ENCODE assay signal across 13 mouse cellular contexts in genomic region chr15:79956559-79956958, GRCm38 (mm10). TPM values are rescaled to one million over a fixed set of nuclear protein-coding genes. Genes with fewer than 3 reads are reported as not detected.
DNase-seq lines count a peak whose midpoint lies in the region; ATAC-seq and TF ChIP-seq lines count a peak whose summit lies in the region.
"Had no signal": no experiment of that assay in that cellular context is flagged by ENCODE, and none has a peak within 500 bp of the region (broad histone marks: within the 10 kb centered on the region; RNA-seq: fewer than 3 reads in every experiment).

No protein-coding gene starts in this region.

- ATAC-seq in lung, postnatal 0 days, result peak; percentile 84
- ATAC-seq in hindbrain, embryonic 16.5 days, result no peak
- ATAC-seq: forebrain, embryonic 14.5 days; midbrain, embryonic 16.5 days had no signal

- H3K9me3 ChIP-seq in lung, postnatal 0 days (ENCODE audit: low read length), result no peaks in the 10 kb centered on the region
- no peaks in the 10 kb centered on the region for H3K9me3 ChIP-seq in hindbrain, embryonic 16.5 days (ENCODE audit: control insufficient read depth, low read length)
- H3K9me3 ChIP-seq: G1E; neural tube, embryonic 15.5 days had no signal

- no peaks in the 10 kb centered on the region for H3K36me3 ChIP-seq in lung, postnatal 0 days (ENCODE audit: insufficient read depth, low read length)
- no peaks in the 10 kb centered on the region for H3K36me3 ChIP-seq in hindbrain, embryonic 16.5 days (ENCODE audit: control insufficient read depth, insufficient read depth, low read length)
- H3K36me3 ChIP-seq: G1E; neural tube, embryonic 15.5 days had no signal

- TF ChIP-seq EP300 in lung, postnatal 0 days (IDR thresholded peaks at IDR 0.05), result peak; percentile 99

- peaks cover 9% of the 10 kb centered on the region; the same call in 1 of the 2 replicates for H3K4me1 ChIP-seq in lung, adult 2 months (ENCODE audit: control insufficient read depth, insufficient read depth, low read length)
- H3K4me1 ChIP-seq in lung, postnatal 0 days (ENCODE audit: insufficient read depth, low read depth, low read length), result peaks cover 9% of the 10 kb centered on the region
- H3K4me1 ChIP-seq in hindbrain, embryonic 16.5 days (ENCODE audit: control insufficient read depth, insufficient read depth, low read depth, low read length), result peaks cover 5% of the 10 kb centered on the region

- H3K9ac ChIP-seq in lung, postnatal 0 days (replicated peaks; ENCODE audit: low read depth), result no peak overlapping the region
- no peak overlapping the region for H3K9ac ChIP-seq in hindbrain, embryonic 16.5 days (ENCODE audit: low read depth, low read length)
- H3K9ac ChIP-seq: neural tube, embryonic 15.5 days had no signal

- intact Hi-C loops in left cerebral cortex, postnatal 4 days (cut with DNase I), result no loop called here

- no peak for TF ChIP-seq CTCF in lung, adult 2 months (IDR thresholded peaks at IDR 0.05; ENCODE audit: insufficient read depth, low read length)
- TF ChIP-seq CTCF in lung, postnatal 0 days (IDR thresholded peaks at IDR 0.05), result no peak

- no peak overlapping the region for H3K27ac ChIP-seq in lung, postnatal 0 days (ENCODE audit: low read length)
- no peak overlapping the region for H3K27ac ChIP-seq in hindbrain, embryonic 16.5 days (ENCODE audit: low read depth, low read length)
- H3K27ac ChIP-seq: neural tube, embryonic 15.5 days had no signal

- 42% methylated on average over 8 of the region's 8 CpGs for WGBS in lung, adult 2 months
- 31% methylated on average over 8 of the region's 8 CpGs for WGBS in lung, postnatal 0 days
- 86% methylated on average over 8 of the region's 8 CpGs for WGBS in hindbrain, embryonic 16.5 days

- no peaks in the 10 kb centered on the region for H3K27me3 ChIP-seq in lung, postnatal 0 days (replicated peaks; ENCODE audit: insufficient read depth, low read length)
- no peaks in the 10 kb centered on the region for H3K27me3 ChIP-seq in hindbrain, embryonic 16.5 days (replicated peaks; ENCODE audit: control insufficient read depth, insufficient read depth, low read length)
- H3K27me3 ChIP-seq: neural tube, embryonic 15.5 days had no signal

- peak overlapping the region; percentile 19; the same call in 1 of the 2 replicates for H3K4me2 ChIP-seq in lung, postnatal 0 days (replicated peaks; ENCODE audit: low read depth, low read length)
- H3K4me2 ChIP-seq in hindbrain, embryonic 16.5 days (ENCODE audit: low read length), result no peak overlapping the region
- H3K4me2 ChIP-seq: neural tube, embryonic 15.5 days had no signal

- no peak for TF ChIP-seq POLR2A in lung, adult 2 months (IDR thresholded peaks at IDR 0.05; ENCODE audit: borderline replicate concordance, extremely low read depth, low read depth, low read length)

- peak; percentile 84 to 87 for DNase-seq in lung, adult 18-20 months
- no peak for DNase-seq in lung, adult 2 months
- DNase-seq in lung, postnatal 0 days (ENCODE audit: low spot score), result peak; percentile 92
- DNase-seq in naive thymus-derived CD4-positive, alpha-beta T cell, adult 2 months (ENCODE audit: low read depth), result peak; percentile 85
- DNase-seq in layer of hippocampus, adult 8-10 months (ENCODE audit: low spot score in 2 of 2), result no peak
- DNase-seq in left cerebral cortex, postnatal 4 days, result no peak
- DNase-seq in right cerebral cortex, postnatal 14 days, result no peak
- DNase-seq: heart, postnatal 14 days had no signal

- no peak overlapping the region for H3K4me3 ChIP-seq in lung, adult 2 months (replicated peaks; ENCODE audit: extremely low read depth, low read depth, low read length)
- no peak overlapping the region for H3K4me3 ChIP-seq in lung, postnatal 0 days (ENCODE audit: low read depth, low read length)
- H3K4me3 ChIP-seq in hindbrain, embryonic 16.5 days (ENCODE audit: low read length), result no peak overlapping the region
- H3K4me3 ChIP-seq: neural tube, embryonic 15.5 days had no signal

RNA-seq across cellular contexts. Expression of gene Cbx7, which starts 14.4 kb away (rescaled TPM):
- polyA plus RNA-seq in lung, adult 2 months (2012; rRNA removed), result 72.5 and 75.9 TPM in 2 replicates
- 4.1 and 4.5 TPM in 2 replicates for polyA plus RNA-seq in lung, postnatal 0 days (2015; fragmentation: Nextera tagmentation; extraction: Ambion mirVana)
- polyA plus RNA-seq in hindbrain, embryonic 16.5 days (2015; fragmentation: Nextera tagmentation; extraction: Ambion mirVana), result 4.7 and 5.2 TPM in 2 replicates
- 10 to 100 TPM; 46.0 to 62.9 (median 52.2) TPM for total RNA-seq in layer of hippocampus, adult 8-10 months (2022)
- total RNA-seq in left cerebral cortex, postnatal 4 days (2021), result 1 to 10 TPM; 5.6 to 6.8 TPM

RNA-seq across cellular contexts. Expression of gene Pdgfb, which starts 58.2 kb away (rescaled TPM):
- 138 and 155 TPM in 2 replicates for polyA plus RNA-seq in lung, adult 2 months (2012; rRNA removed)
- polyA plus RNA-seq in lung, postnatal 0 days (2015; fragmentation: Nextera tagmentation; extraction: Ambion mirVana), result 10.5 and 14.2 TPM in 2 replicates
- polyA plus RNA-seq in hindbrain, embryonic 16.5 days (2015; fragmentation: Nextera tagmentation; extraction: Ambion mirVana), result 6.7 and 8.0 TPM in 2 replicates
- total RNA-seq in layer of hippocampus, adult 8-10 months (2022), result 10 to 100 TPM; 30.3 to 38.4 (median 34.6) TPM
- total RNA-seq in left cerebral cortex, postnatal 4 days (2021), result 10 to 100 TPM; 19.2 to 26.6 TPM
- polyA plus RNA-seq: G1E had no signal

Comparison
In these comparisons a context has a peak if more than half of its experiments do, and no peak if none do; other contexts are left out.
1. DNase-seq: peak in lung, adult 18-20 months (2 of 2), lung, postnatal 0 days (single experiment) and naive thymus-derived CD4-positive, alpha-beta T cell, adult 2 months (single experiment); none in lung, adult 2 months (single experiment), layer of hippocampus, adult 8-10 months (0 of 2), left cerebral cortex, postnatal 4 days (single experiment) and right cerebral cortex, postnatal 14 days (single experiment).
2. RNA of gene Cbx7, which starts 14.4 kb away (polyA plus RNA-seq): 72.5 to 75.9 TPM in lung, adult 2 months; 4.7 to 5.2 TPM in hindbrain, embryonic 16.5 days and 4.1 to 4.5 TPM in lung, postnatal 0 days; every median in the first group is over 10 times any median in the second.